Mouse (Mus musculus) heart, adult 2 months (tissue): ENCODE results near the gene Cd300a. TPM values are rescaled to one million over a fixed set of nuclear protein-coding genes. Genes with fewer than 3 reads are reported as not detected.
A peak's percentile ranks its signal among the peaks of the same experiment; 100 is the strongest.

Experiments
- DNase-seq, 2 experiments: peaks; one replicate each; pipeline ENCODE4 v3.0.0; 2021
- H3K27ac ChIP-seq: fragments of 200-600 bp; 2 replicates; pipeline ENCODE4 v1.8.1; 2022
- H3K27me3 ChIP-seq: fragments of 200-500 bp; 2 replicates; pipeline ENCODE4 v1.6.1; 2012; ENCODE audit warnings: mild to moderate bottlenecking, low read length, inconsistent platforms, mixed read lengths; ENCODE audit not compliant: control insufficient read depth, insufficient read depth
- H3K36me3 ChIP-seq: fragments of 200-500 bp; 2 replicates; pipeline ENCODE4 v1.6.1; 2012; ENCODE audit warnings: low read length, inconsistent platforms; ENCODE audit not compliant: control insufficient read depth, insufficient read depth
- H3K4me1 ChIP-seq: fragments of 200-500 bp; 2 replicates; pipeline ENCODE4 v1.6.1; 2011; ENCODE audit warnings: low read length; ENCODE audit not compliant: control insufficient read depth, insufficient read depth
- H3K4me3 ChIP-seq: fragments of 200-600 bp; 2 replicates; pipeline ENCODE4 v1.8.1; 2022
- H3K79me2 ChIP-seq: fragments of 200-500 bp; replicated peaks from 2 replicates; pipeline ENCODE4 v1.6.1; 2012; ENCODE audit warnings: mild to moderate bottlenecking, inconsistent platforms, low read length, moderate library complexity, mixed read lengths; ENCODE audit not compliant: control insufficient read depth, insufficient read depth
- H3K9ac ChIP-seq: fragments of 200-500 bp; 2 replicates; pipeline ENCODE4 v1.6.1; 2012; ENCODE audit warnings: low read depth, mild to moderate bottlenecking, control low read depth, inconsistent platforms, low read length, mixed read lengths
- CTCF ChIP-seq: fragments of 200-600 bp; IDR thresholded peaks from 2 replicates; pipeline ENCODE4 v1.8.1; 2022; ENCODE audit warnings: antibody characterized with exemption, mild to moderate bottlenecking, moderate library complexity
- EP300 ChIP-seq: fragments of 200-500 bp; IDR thresholded peaks from 2 replicates; pipeline ENCODE4 v1.6.1; 2011; ENCODE audit warnings: low read depth, low read length, control low read depth; ENCODE audit not compliant: insufficient read depth
- POLR2A ChIP-seq: fragments of 200-500 bp; IDR thresholded peaks from 2 replicates; pipeline ENCODE4 v1.6.1; 2011; ENCODE audit warnings: mild to moderate bottlenecking, low read depth, low read length, control low read depth; ENCODE audit not compliant: insufficient read depth
- WGBS: fragments of 180-500 bp; shearing (Covaris S2); methylation state at CpG from one replicate; pipeline ENCODE4 v1.1.7; 2018; 5-methylcytosine and 5-hydroxymethylcytosine counted together
- intact Hi-C: fragments of 180-260 bp; cut with DNase I; formaldehyde crosslinking; loops from one replicate; pipeline ENCODE4 v1.15.1; 2025
- long read RNA-seq: library from polyadenylated mRNA; stranded (forward); transcript quantifications from one replicate; pipeline ENCODE4 v2.0.0, GENCODE M21; 2021
- polyA plus RNA-seq: library from polyadenylated mRNA; depleted of rRNA; stranded (reverse); fragments of >200 nt; gene quantifications from 2 replicates; pipeline ENCODE4 v1.2.3, GENCODE M21; 2012; rRNA removed
- total RNA-seq, 2 experiments: library from RNA; stranded (reverse); gene quantifications; 2 replicates each; pipeline ENCODE4 v1.2.3; 2021

Cd300a gene
- total RNA-seq (under 1 TPM; 0.77 to 0.89 TPM), polyA plus RNA-seq (1.1 TPM in 2 replicates)
- long read RNA-seq, full-length matches to known transcripts: 3 of 3 reads
- long read RNA-seq, partial matches to known transcripts: 0 of 3 reads
- long read RNA-seq, other reads (novel, unspliced or antisense): 0 of 3 reads

- no peaks in the 10 kb centered on the region for H3K27me3 ChIP-seq
- DNase-seq: peak in 1 of 2 experiments; percentile 62
- no peaks in the 10 kb centered on the region for H3K36me3 ChIP-seq
- peak within 1 kb of the TSS; percentile 17; the same call in 1 of the 2 replicates for H3K27ac ChIP-seq
- TF ChIP-seq EP300 (no peak), POLR2A (0 out of 2 replicates have a peak, but pooled peaks have one; percentile 23)
- H3K4me1 ChIP-seq: peaks cover 1% of the 10 kb centered on the region; the same call in 1 of the 2 replicates
- intact Hi-C loops: no loop called here
- H3K9ac ChIP-seq: no peak within 1 kb of the TSS
- WGBS: 65% methylated on average over 18 of the region's 18 CpGs
- no peaks in the 10 kb centered on the region for H3K79me2 ChIP-seq
- H3K4me3 ChIP-seq: no peak within 1 kb of the TSS
These were observed at the start of gene Cd300a for GRCm38 (mm10) chr11:114889991-114890518. Gene Cd300a, plus strand, starts transcription at chr11:114890041.

- DNase-seq: peak in 1 of 2 experiments; percentile 62
- Histone ChIP-seq H3K27ac (peak overlapping the region; percentile 33; the same call in 1 of the 2 replicates), H3K27me3 (no peaks in the 10 kb centered on the region), H3K9ac (peak overlapping the region; percentile 36; the same call in 1 of the 2 replicates), H3K79me2 (no peaks in the 10 kb centered on the region), H3K4me1 (peaks cover 2% of the 10 kb centered on the region; the same call in 1 of the 2 replicates), H3K4me3 (no peak overlapping the region), H3K36me3 (no peaks in the 10 kb centered on the region)
- intact Hi-C loops: loop anchor here (2.0 kb wide), 1 partner anchor 17 kb away; no protein-coding TSS in a partner anchor
- TF ChIP-seq POLR2A (0 out of 2 replicates have a peak, but pooled peaks have one; percentile 16), CTCF (no peak), EP300 (0 out of 2 replicates have a peak, but pooled peaks have one; percentile 31)
- 26% methylated on average over 8 of the region's 8 CpGs for WGBS
These were observed 45.9 kb upstream of the Cd300a start for GRCm38 (mm10) chr11:114843818-114844463.

- H3K79me2 ChIP-seq: no peaks in the 10 kb centered on the region
- no peaks in the 10 kb centered on the region for H3K27me3 ChIP-seq
- WGBS: 84% methylated on average over 7 of the region's 7 CpGs
- H3K36me3 ChIP-seq: no peaks in the 10 kb centered on the region
- H3K9ac ChIP-seq: no peak overlapping the region
- TF ChIP-seq EP300 (no peak), POLR2A (no peak), CTCF (no peak)
- no peak overlapping the region for H3K4me3 ChIP-seq
- no peak overlapping the region; the same call in 1 of the 2 replicates for H3K27ac ChIP-seq
- DNase-seq: no peak
- intact Hi-C loops: loop anchor here (2.0 kb wide), 1 partner anchor 18 kb away; no protein-coding TSS in a partner anchor
- peaks cover 2% of the 10 kb centered on the region; the same call in 1 of the 2 replicates for H3K4me1 ChIP-seq
These were observed 45.2 kb upstream of the Cd300a start for GRCm38 (mm10) chr11:114844464-114845220.

- TF ChIP-seq CTCF (no peak), EP300 (no peak), POLR2A (no peak)
- H3K4me3 ChIP-seq: no peak overlapping the region
- H3K79me2 ChIP-seq: no peaks in the 10 kb centered on the region
- peaks cover 2% of the 10 kb centered on the region; the same call in 1 of the 2 replicates for H3K4me1 ChIP-seq
- no peak for DNase-seq
- 67% methylated on average over 4 of the region's 4 CpGs for WGBS
- no peak overlapping the region for H3K9ac ChIP-seq
- no peaks in the 10 kb centered on the region for H3K36me3 ChIP-seq
- H3K27me3 ChIP-seq: no peaks in the 10 kb centered on the region
- intact Hi-C loops: no loop called here
- H3K27ac ChIP-seq: no peak overlapping the region
These were observed 43.5 kb upstream of the Cd300a start for GRCm38 (mm10) chr11:114846336-114846735.

DNA sequence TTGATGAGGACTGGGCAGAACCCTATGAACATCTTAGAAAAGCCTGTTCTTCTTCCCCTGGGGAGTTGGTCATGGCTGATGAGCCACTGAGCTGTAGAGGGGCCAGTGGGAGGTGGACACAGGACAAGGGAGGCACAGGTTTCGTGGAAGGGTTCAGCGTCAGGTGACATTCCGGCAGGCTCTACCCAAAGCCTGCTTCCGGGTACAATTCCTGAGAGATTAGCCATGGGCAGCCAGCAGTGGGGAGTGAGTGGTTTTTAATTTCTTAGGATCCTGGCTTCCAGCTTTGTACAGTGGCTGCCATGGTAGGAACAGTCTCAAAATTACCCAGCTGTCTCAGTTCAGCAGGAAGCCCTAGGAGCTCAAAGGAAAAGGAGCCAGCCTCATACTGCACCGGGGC is 42.8 kb upstream of the Cd300a start:
- peaks cover 2% of the 10 kb centered on the region; the same call in 1 of the 2 replicates for H3K4me1 ChIP-seq
- intact Hi-C loops: no loop called here
- no peak for DNase-seq
- no peaks in the 10 kb centered on the region for H3K79me2 ChIP-seq
- TF ChIP-seq POLR2A (no peak), CTCF (no peak), EP300 (no peak)
- H3K27ac ChIP-seq: no peak overlapping the region
- WGBS: 91% methylated on average over 5 of the region's 5 CpGs
- H3K9ac ChIP-seq: no peak overlapping the region
- no peak overlapping the region for H3K4me3 ChIP-seq
- H3K36me3 ChIP-seq: no peaks in the 10 kb centered on the region
- H3K27me3 ChIP-seq: no peaks in the 10 kb centered on the region
